In the genomic region with DNA sequence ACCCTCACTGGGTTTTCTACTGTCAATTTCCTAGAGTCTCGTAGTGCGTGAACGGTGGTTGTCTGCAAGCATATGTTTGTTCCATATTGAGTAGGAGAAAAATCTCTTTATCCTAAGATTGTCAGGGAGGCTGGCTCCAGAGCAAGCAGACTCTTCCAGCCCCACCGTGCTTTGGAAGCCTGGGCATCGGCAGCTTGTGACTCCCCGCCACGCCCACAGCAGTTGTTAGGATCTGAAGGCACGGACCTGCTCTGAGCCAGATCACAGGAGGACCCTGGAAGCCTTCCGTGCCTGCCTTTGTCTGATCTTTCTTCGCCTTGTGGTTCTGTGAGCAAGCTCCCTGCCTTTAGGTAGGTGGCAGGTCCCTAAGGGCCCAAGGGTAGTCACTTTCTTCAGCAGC, we compare ENCODE assay signal across 9 mouse cellular contexts. TPM values are rescaled to one million over a fixed set of nuclear protein-coding genes. Genes with fewer than 3 reads are reported as not detected.
DNase-seq lines count a peak whose midpoint lies in the region; ATAC-seq lines count a peak whose summit lies in the region.
"Had no signal": no experiment of that assay in that cellular context is flagged by ENCODE, and none has a peak within 500 bp of the region (broad histone marks: within the 10 kb centered on the region; RNA-seq: fewer than 3 reads in every experiment).

No protein-coding gene starts in this region.

- 50% methylated on average over 10 of the region's 10 CpGs for WGBS in forebrain, embryonic 10.5 days
- WGBS in forebrain, embryonic 11.5 days: 47% methylated on average over 10 of the region's 10 CpGs
- 51% methylated on average over 10 of the region's 10 CpGs for WGBS in embryonic facial prominence, embryonic 14.5 days
- WGBS in midbrain, embryonic 10.5 days: 49% methylated on average over 10 of the region's 10 CpGs

- ATAC-seq in forebrain, embryonic 11.5 days (replicated peaks; ENCODE audit: low FRiP score): no peak
- peak; percentile 19; the same call in 1 of the 2 replicates for ATAC-seq in embryonic facial prominence, embryonic 14.5 days (ENCODE audit: low read depth)

- H3K4me1 ChIP-seq in forebrain, embryonic 10.5 days: peaks cover 56% of the 10 kb centered on the region
- peaks cover 8% of the 10 kb centered on the region; the same call in 1 of the 2 replicates for H3K4me1 ChIP-seq in forebrain, embryonic 11.5 days (replicated peaks; ENCODE audit: control insufficient read depth, insufficient read depth, low read length)
- peaks cover 33% of the 10 kb centered on the region for H3K4me1 ChIP-seq in embryonic facial prominence, embryonic 14.5 days (ENCODE audit: control insufficient read depth, insufficient read depth, low read length)
- H3K4me1 ChIP-seq in midbrain, embryonic 10.5 days: peaks cover 69% of the 10 kb centered on the region

- H3K4me3 ChIP-seq in forebrain, embryonic 10.5 days: no peak overlapping the region
- no peak overlapping the region for H3K4me3 ChIP-seq in forebrain, embryonic 11.5 days (ENCODE audit: low read depth, low read length)
- no peak overlapping the region for H3K4me3 ChIP-seq in embryonic facial prominence, embryonic 14.5 days (ENCODE audit: low read depth, low read length)
- no peak overlapping the region for H3K4me3 ChIP-seq in midbrain, embryonic 10.5 days
- H3K4me3 ChIP-seq: liver, embryonic 15.5 days had no signal

- H3K27ac ChIP-seq in forebrain, embryonic 10.5 days: 0 out of 2 replicates have a peak overlapping the region, but pooled peaks have one; percentile 13
- no peak overlapping the region for H3K27ac ChIP-seq in forebrain, embryonic 11.5 days (ENCODE audit: low read depth, low read length)
- no peak overlapping the region for H3K27ac ChIP-seq in embryonic facial prominence, embryonic 14.5 days (replicated peaks; ENCODE audit: low read depth, low read length)
- peak overlapping the region; percentile 49 for H3K27ac ChIP-seq in midbrain, embryonic 10.5 days (replicated peaks)
- H3K27ac ChIP-seq: liver, embryonic 15.5 days had no signal

- H3K27me3 ChIP-seq in forebrain, embryonic 10.5 days (ENCODE audit: poor library complexity, severe bottlenecking): no peaks in the 10 kb centered on the region
- H3K27me3 ChIP-seq in forebrain, embryonic 11.5 days (ENCODE audit: control insufficient read depth, insufficient read depth, low read length): no peaks in the 10 kb centered on the region
- no peaks in the 10 kb centered on the region for H3K27me3 ChIP-seq in embryonic facial prominence, embryonic 14.5 days (replicated peaks; ENCODE audit: control insufficient read depth, insufficient read depth, low read length)
- H3K27me3 ChIP-seq in midbrain, embryonic 10.5 days (ENCODE audit: low read depth, poor library complexity, severe bottlenecking): peaks cover 31% of the 10 kb centered on the region

- no peaks in the 10 kb centered on the region for H3K36me3 ChIP-seq in forebrain, embryonic 10.5 days (replicated peaks)
- no peaks in the 10 kb centered on the region for H3K36me3 ChIP-seq in forebrain, embryonic 11.5 days (ENCODE audit: control insufficient read depth, insufficient read depth, low read length)
- no peaks in the 10 kb centered on the region for H3K36me3 ChIP-seq in embryonic facial prominence, embryonic 14.5 days (ENCODE audit: control insufficient read depth, insufficient read depth, low read length)
- no peaks in the 10 kb centered on the region for H3K36me3 ChIP-seq in midbrain, embryonic 10.5 days
- H3K36me3 ChIP-seq: liver, embryonic 15.5 days had no signal

- DNase-seq in forebrain, embryonic 10.5 days (ENCODE audit: extremely low spot score, low spot score): no peak
- DNase-seq in forebrain, embryonic 11.5 days (ENCODE audit: low spot score): no peak
- DNase-seq in brain, adult 2 months (ENCODE audit: low read depth, low spot score): peak; percentile 94
- no peak for DNase-seq in embryonic facial prominence, embryonic 14.5 days (ENCODE audit: low spot score)
- no peak for DNase-seq in midbrain, embryonic 10.5 days (ENCODE audit: low spot score)
- DNase-seq in thymus, postnatal 14 days: no peak
- DNase-seq in adrenal gland, postnatal 14 days: no peak
- DNase-seq in ovary, postnatal 10 days (ENCODE audit: low spot score): no peak

- H3K4me2 ChIP-seq in forebrain, embryonic 11.5 days (ENCODE audit: low read depth, low read length, severe bottlenecking): no peak overlapping the region
- H3K4me2 ChIP-seq in embryonic facial prominence, embryonic 14.5 days (ENCODE audit: low read depth, low read length): no peak overlapping the region
- H3K4me2 ChIP-seq: liver, embryonic 15.5 days had no signal

- H3K9me3 ChIP-seq in forebrain, embryonic 10.5 days: no peaks in the 10 kb centered on the region
- no peaks in the 10 kb centered on the region for H3K9me3 ChIP-seq in forebrain, embryonic 11.5 days (ENCODE audit: control insufficient read depth, low read length)
- H3K9me3 ChIP-seq in embryonic facial prominence, embryonic 14.5 days (ENCODE audit: control insufficient read depth, low read length): no peaks in the 10 kb centered on the region
- H3K9me3 ChIP-seq in midbrain, embryonic 10.5 days (replicated peaks): no peaks in the 10 kb centered on the region
- H3K9me3 ChIP-seq: liver, embryonic 15.5 days had no signal

- no peak overlapping the region for H3K9ac ChIP-seq in forebrain, embryonic 11.5 days (ENCODE audit: low read length)
- H3K9ac ChIP-seq in embryonic facial prominence, embryonic 14.5 days (ENCODE audit: low read depth, low read length): no peak overlapping the region
- H3K9ac ChIP-seq: liver, embryonic 15.5 days had no signal

RNA-seq across cellular contexts. Expression of gene Ank, which starts 21.6 kb away (rescaled TPM):
- polyA plus RNA-seq in forebrain, embryonic 10.5 days (2016; fragmentation: Nextera tagmentation; extraction: Ambion mirVana): 5.4 and 5.5 TPM in 2 replicates
- 6.8 and 7.5 TPM in 2 replicates for polyA plus RNA-seq in forebrain, embryonic 11.5 days (2014; fragmentation: Nextera tagmentation; extraction: Ambion mirVana)
- polyA plus RNA-seq in embryonic facial prominence, embryonic 14.5 days (2014; fragmentation: Nextera tagmentation; extraction: Ambion mirVana): 15.5 and 18.0 TPM in 2 replicates
- polyA plus RNA-seq in midbrain, embryonic 10.5 days (2016; fragmentation: Nextera tagmentation; extraction: Ambion mirVana): 6.3 and 6.4 TPM in 2 replicates
- total RNA-seq in adrenal gland, postnatal 14 days (2021): 30.2 and 34.6 TPM in 2 replicates

Comparison
In these comparisons a context has a peak if more than half of its experiments do, and no peak if none do; other contexts are left out.
1. H3K27ac ChIP-seq: peak in forebrain, embryonic 10.5 days (single experiment) and midbrain, embryonic 10.5 days (single experiment); none in forebrain, embryonic 11.5 days (single experiment) and embryonic facial prominence, embryonic 14.5 days (single experiment).